Mouse (Mus musculus) thymus, adult 18-20 months (tissue): ENCODE results near the gene Fcer2a.

Experiments
- DNase-seq, 2 experiments: peaks; one replicate each; pipeline ENCODE4 v3.0.0; 2022; ENCODE audit warnings: mixed read lengths in 2 of 2

The Fcer2a gene

DNA sequence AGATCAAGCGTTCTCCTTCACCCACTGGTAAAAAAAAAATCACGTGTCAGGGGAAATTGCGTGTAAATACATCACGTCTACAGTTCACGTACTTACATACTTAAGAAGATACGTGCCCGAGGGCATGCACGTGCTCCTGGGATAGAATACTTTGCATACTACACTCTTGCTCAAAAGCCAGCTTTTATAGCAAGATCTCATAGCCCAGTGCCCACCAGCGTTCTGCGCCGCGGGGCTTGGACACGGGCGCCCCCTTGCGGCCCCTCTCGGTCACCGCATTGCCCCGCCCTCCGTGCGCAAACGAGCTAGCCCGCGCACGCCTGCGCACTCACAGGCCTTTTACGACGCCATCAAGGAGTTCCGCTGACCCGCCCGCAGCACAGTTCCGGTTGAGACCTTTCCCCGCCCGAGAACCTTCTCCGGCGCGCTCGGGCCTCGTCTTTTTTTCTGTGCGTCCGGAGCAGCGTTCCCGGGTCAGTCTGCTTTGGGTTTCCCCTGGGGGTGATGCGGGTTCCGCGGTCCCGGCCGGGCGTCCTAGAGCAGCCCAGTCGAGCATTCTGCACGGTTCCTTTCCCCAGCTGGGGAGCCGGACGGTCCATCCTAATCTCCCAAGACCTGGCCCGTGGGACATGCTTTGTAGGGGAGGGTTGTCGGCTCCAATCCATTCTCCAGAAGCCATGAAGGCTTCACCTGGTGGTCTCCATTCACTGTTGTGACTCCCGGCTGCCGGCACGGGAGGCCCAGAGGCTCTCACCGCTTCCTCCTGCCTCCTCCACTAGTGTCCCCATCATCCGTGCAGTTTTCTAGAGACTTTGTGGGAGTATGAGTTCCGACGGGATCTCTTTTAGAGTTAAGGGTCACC lies 17.6 kb downstream of the Fcer2a start, which contains the start of gene Trappc5:
Gene Trappc5 (plus strand): TSS at position 169 of the 862 bp plus-strand sequence.
- DNase-seq = peak; percentile 88 to 92

DNA sequence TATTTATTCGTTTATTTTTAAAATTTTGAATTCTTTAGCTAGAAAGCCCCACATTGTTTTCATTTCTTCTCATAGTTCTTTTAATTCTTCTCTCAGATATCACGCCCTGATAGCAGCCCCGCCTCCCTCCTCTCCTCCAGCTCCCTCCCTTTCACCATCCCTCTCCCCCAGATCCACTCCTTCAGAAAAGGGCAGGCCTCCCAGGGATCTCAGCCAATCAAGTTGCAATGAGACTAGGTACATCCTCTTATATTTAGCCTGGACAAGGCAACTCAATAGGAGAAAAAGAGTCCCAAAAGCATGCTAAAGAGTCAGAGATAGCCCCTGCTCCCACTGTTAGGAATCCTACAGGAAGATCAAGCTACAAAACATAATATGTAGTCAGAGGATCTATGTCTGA lies 19.3 kb downstream of the Fcer2a start:
- no peak for DNase-seq

GRCm38 (mm10) chr8:3671980-3672491 lies 21.9 kb downstream of the Fcer2a start, which contains the start of gene Fcor:
TSS of gene Fcor (minus strand) at chr8:3672362.
- peak; percentile 73 to 75 for DNase-seq

DNA sequence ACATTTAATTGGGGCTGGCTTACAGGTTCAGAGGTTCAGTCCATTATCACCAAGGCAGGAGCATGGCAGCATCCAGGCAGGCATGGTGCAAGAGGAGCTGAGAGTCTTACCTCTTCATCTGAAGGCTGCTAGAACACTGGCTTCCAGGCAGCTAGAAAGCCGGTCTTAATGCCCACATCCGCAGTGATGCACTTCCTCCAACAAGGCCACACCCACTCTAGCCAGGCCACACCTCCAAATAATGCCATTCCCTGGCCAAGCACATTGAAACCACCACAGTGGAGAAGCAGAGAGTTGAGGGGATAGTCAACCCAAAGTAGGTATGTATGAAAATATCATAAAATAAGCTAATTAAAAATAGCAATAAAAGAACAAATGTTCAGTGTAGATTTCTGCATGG lies 23.6 kb downstream of the Fcer2a start:
- DNase-seq = no peak

DNA sequence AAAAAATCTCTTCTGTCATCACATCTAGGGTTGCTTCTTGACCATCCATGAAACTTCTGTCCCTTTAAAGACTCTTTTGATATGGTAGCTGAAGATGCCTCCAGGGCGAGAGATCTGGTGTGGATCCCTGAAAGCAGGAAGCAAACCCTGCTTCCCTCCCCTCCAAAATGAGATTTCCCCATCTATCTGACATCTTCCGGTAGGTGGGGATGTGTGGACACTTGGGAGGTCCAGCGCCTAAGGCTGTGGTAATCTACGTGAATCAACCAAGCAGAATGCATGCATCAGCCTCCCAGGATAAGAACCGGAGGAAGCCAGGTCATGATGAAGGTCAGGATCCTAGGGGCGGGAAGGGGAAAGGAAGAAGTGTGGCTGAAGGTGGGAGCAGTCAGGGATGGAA lies 28.5 kb downstream of the Fcer2a start, which contains the start of gene Mcemp1:
Gene Mcemp1 (plus strand): TSS at position 248 of the 400 bp plus-strand sequence.
- DNase-seq = no peak

- no peak for DNase-seq
Measured at GRCm38 (mm10) chr8:3664405-3664804, 29.6 kb downstream of the Fcer2a start.

DNA sequence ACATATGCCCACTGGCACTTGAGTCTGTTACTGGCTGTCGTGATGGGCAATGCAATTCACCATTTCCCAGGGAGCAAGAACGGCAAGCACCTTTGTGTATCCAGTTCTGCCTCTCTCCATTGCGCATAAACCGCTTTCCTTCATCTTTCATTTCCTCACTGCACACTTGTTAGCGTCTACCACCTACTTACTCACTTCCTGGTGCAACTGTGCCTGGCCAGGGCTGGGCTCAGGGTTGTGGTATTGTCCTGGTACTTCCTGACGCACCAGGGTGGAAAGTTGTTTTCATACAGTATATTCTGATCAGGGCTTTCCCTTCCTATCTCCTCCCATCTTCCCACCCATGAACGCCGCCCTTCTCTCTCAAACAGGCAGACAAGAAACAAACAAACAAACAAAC lies 33.1 kb downstream of the Fcer2a start:
- no peak for DNase-seq

DNA sequence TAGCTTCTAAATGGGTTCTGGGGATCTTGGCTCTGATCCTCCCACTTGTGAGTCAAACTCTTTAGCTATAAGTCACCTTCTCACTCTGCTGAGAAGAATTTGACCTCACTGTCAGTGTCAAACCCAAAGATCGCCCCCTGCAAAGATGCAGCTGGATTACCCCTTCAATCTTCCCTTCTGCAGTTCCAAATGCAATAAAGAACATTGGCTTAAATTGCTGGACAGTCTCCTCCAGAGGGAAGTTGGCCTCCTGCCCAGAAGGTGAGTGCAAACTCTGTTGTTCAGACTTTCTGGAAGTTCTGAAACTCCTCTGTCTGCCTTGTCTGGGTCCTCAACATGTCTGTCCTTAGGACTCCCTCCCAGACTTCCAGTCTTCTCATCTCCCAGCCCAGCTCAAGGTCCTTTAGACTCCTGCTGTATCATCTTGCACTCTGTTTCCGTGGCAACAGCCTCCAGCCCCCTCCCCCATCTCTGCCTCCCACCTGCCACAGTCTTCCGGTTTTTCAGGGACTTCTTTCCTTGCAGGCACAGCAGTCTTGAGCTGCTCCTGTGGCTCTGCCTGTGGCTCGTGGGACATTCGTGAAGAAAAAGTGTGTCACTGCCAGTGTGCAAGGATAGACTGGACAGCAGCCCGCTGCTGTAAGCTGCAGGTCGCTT lies 37.1 kb downstream of the Fcer2a start:
- DNase-seq = no peak

DNA sequence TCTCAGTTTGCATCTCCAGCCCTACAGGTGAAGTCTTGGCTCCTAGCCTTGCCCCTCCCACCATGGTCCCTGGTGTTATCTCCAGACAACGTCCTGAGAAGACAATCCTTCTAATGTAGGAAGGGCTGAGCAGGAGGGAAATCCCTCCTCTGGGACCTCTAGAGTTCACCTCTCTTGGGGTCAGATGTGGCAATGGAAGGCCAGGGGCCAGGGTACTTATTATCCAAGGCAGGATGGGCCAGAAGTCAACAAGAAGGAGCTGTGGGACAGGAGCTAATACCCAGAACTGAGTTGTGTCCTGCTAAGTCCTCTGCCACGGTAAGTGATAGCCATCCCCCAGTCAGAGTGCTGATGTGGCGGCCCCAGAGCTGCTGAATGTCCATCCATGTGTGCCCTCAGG lies 38.4 kb downstream of the Fcer2a start, which contains the start of gene Retn:
Gene Retn (plus strand): TSS at position 245 of the 400 bp plus-strand sequence.
- DNase-seq = no peak

DNA sequence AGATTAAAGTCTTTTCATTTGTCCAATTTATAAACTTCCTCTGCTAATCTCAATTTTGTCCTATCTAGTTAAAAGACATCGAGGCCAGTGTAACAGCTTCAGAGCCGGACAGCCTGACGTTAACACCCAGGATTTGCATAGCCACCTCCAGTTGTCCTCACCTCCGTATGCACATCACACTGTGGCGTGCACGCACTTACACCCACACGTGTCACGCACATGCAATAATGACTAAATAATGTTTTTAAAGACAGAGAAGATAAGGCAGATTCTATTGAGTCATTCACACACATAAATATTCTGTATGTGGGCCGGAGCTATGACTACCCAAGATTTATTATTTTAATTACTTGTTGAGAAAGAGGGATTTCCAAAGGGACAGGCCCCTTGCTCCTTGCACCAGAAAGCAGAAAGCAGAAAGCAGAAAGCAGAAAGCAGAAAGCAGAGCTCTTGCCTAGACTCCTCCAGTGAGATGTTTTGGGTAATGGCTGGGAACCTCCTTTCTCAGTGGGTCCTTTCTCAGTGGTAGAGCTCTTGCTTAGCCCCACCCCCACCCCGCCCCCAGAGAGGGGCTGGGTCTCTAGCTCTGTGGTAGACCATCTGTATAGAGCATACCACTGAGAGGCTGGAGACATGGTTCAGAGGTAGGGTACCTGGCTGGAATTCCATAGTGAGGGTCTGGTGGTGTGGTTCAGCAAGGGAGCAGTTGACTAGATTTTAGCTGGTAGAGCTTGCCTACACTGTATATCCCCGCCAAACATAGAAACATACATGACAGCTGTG lies 39.1 kb downstream of the Fcer2a start:
- DNase-seq = no peak

- DNase-seq = no peak
Measured at GRCm38 (mm10) chr8:3652845-3653244, 41.1 kb downstream of the Fcer2a start.

- no peak for DNase-seq
Measured at GRCm38 (mm10) chr8:3648990-3649389, 45.0 kb downstream of the Fcer2a start.

GRCm38 (mm10) chr8:3648268-3648667 lies 45.7 kb downstream of the Fcer2a start:
- no peak for DNase-seq

GRCm38 (mm10) chr8:3647561-3647960 lies 46.4 kb downstream of the Fcer2a start:
- DNase-seq = no peak

DNA sequence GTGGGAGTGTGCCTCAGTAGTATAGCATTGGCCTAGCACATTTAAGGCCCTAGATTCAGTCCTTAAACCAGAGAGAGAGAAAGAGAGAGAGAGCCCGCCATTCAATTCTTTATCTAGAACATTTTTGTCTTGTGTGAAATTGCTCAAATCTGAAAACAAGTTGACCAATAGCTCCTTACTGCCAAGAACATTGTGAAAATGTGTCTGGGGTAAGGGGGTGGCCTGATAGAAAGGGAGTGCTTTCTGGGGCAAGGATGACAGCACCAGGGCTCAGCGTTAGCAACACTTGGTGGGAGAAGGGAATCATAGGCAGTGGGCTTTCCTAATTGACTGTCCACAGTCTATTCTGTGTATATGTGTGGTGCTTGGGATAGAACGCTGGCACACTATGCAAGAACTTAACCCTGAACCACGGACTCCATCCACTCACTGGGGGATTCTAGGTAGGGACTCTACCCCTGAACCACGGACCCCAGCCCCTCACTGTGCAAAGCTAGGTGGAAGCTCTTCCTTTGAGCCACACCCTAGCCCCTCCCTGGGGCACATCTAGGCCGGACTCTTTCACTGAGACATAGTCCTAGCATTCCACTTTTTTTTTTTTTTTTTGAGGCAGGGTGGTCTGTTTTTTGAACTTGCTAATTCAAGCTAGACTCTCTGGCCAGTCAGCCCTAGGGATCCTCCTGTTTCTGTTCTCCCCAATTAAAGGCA lies 47.0 kb downstream of the Fcer2a start:
- no peak for DNase-seq

DNA sequence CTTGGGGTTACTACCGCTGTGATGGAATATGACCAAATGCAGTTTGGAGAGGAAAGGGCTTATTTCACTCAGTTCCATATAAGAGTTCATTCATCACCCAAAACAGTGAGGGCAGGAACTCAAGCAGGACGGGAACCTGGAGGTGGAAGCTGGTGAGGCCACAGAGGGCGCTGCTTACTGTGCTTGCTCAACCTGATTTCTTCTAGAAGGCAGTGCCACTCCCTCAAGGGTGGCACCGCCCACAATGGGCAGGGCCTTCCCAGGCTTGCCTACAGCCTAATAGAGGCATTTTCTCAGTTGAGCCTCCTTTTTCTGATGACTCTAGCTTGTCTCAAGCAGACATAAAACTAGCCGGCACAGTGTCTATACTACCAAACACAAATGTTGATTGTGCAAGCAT lies 48.2 kb downstream of the Fcer2a start:
- peak; percentile 18 to 26 for DNase-seq
